Mouse (Mus musculus): ENCODE results near the gene Hmx1.

The Hmx1 gene

GRCm38 (mm10) chr5:35388491-35389111, at the start of gene Hmx1:
TSS of gene Hmx1 (plus strand) at chr5:35389108.
- ChIA-PET CTCF (interaction anchor here in 3 of 4 experiments (0.5 to 1.8 kb wide), 7 partner anchors 9 to 122 kb away, joined by 3 to 7 read pairs (median 3); no protein-coding TSS in a partner anchor), POLR2A (no interaction called here)

- ChIA-PET CTCF (no interaction called here), POLR2A (no interaction called here)
These were observed 43.8 kb upstream of the Hmx1 start for GRCm38 (mm10) chr5:35345084-35345483.

- ChIA-PET CTCF (interaction anchor here (0.5 to 4.8 kb wide), 56 partner anchors 9 to 473 kb away, joined by 3 to 55 read pairs (median 3); partner anchors contain the start of genes Dok7 (in 1 of the 4) and Rgs12 (in 1 of the 4)), POLR2A (interaction anchor here in 2 of 4 experiments (0.9 to 1.6 kb wide), 3 partner anchors 12 to 171 kb away, joined by 3 to 6 read pairs (median 4); no protein-coding TSS in a partner anchor)
These were observed 40.1 kb upstream of the Hmx1 start for GRCm38 (mm10) chr5:35348794-35349193.

- ChIA-PET POLR2A (interaction anchor here in 2 of 4 experiments (0.6 to 0.8 kb wide), 2 partner anchors 10 to 214 kb away, joined by 3 read pairs; no protein-coding TSS in a partner anchor), CTCF (interaction anchor here in 3 of 4 experiments (0.6 to 3.1 kb wide), 7 partner anchors 9 to 181 kb away, joined by 3 to 10 read pairs (median 4); no protein-coding TSS in a partner anchor)
These were observed 31.1 kb upstream of the Hmx1 start for GRCm38 (mm10) chr5:35357544-35358440.

GRCm38 (mm10) chr5:35361570-35362284, 27.2 kb upstream of the Hmx1 start:
- ChIA-PET CTCF (interaction anchor here (0.5 to 2.8 kb wide), 181 partner anchors 9 to 1988 kb away, joined by 3 to 72 read pairs (median 4); partner anchors contain the start of genes Hmx1 (in 3 of the 4), Ablim2 (in 2 of the 4), Cpz (in 2 of the 4) and Adra2c (in 1 of the 4)), POLR2A (interaction anchor here (0.7 to 1.4 kb wide), 8 partner anchors 13 to 547 kb away, joined by 3 to 6 read pairs (median 3); partner anchors contain the start of gene Cpz (in 1 of the 4))

- ChIA-PET POLR2A (no interaction called here), CTCF (interaction anchor here in 2 of 4 experiments (0.6 kb wide), 2 partner anchors 277 to 1662 kb away, joined by 4 to 6 read pairs; no protein-coding TSS in a partner anchor)
These were observed 22.5 kb upstream of the Hmx1 start for GRCm38 (mm10) chr5:35366241-35367032.

- CTCF ChIA-PET: interaction anchor here in 2 of 4 experiments (1.3 to 1.8 kb wide), 2 partner anchors 10 to 20 kb away, joined by 4 read pairs; no protein-coding TSS in a partner anchor
- POLR2A ChIA-PET: interaction anchor here in 1 of 4 experiments (0.6 kb wide), 1 partner anchor 139 kb away, joined by 4 read pairs; no protein-coding TSS in a partner anchor
These were observed 20.0 kb upstream of the Hmx1 start for GRCm38 (mm10) chr5:35368916-35369315.

- ChIA-PET CTCF (interaction anchor here (0.6 to 3.9 kb wide), 19 partner anchors 9 to 246 kb away, joined by 3 to 31 read pairs (median 3); partner anchors contain the start of gene Cpz (in 1 of the 4)), POLR2A (no interaction called here)
These were observed 9.8 kb upstream of the Hmx1 start for GRCm38 (mm10) chr5:35379066-35379465.

GRCm38 (mm10) chr5:35379815-35380214, 9.1 kb upstream of the Hmx1 start:
- ChIA-PET CTCF (interaction anchor here in 3 of 4 experiments (1.0 to 3.9 kb wide), 7 partner anchors 8 to 131 kb away, joined by 3 to 31 read pairs (median 7); no protein-coding TSS in a partner anchor), POLR2A (interaction anchor here in 1 of 4 experiments (0.6 kb wide), 1 partner anchor 96 kb away, joined by 3 read pairs; no protein-coding TSS in a partner anchor)

GRCm38 (mm10) chr5:35387834-35388490, 946 bp upstream of the Hmx1 start:
- CTCF ChIA-PET: interaction anchor here in 2 of 4 experiments (0.6 to 1.3 kb wide), 5 partner anchors 9 to 51 kb away, joined by 3 to 5 read pairs (median 3); no protein-coding TSS in a partner anchor
- POLR2A ChIA-PET: no interaction called here

- CTCF ChIA-PET: interaction anchor here in 3 of 4 experiments (0.5 to 1.8 kb wide), 7 partner anchors 9 to 145 kb away, joined by 3 to 7 read pairs (median 3); no protein-coding TSS in a partner anchor
- POLR2A ChIA-PET: interaction anchor here in 2 of 4 experiments (0.7 to 1.0 kb wide), 4 partner anchors 9 to 11 kb away, joined by 3 to 4 read pairs (median 3); no protein-coding TSS in a partner anchor
These were observed 533 bp downstream of the Hmx1 start for GRCm38 (mm10) chr5:35389441-35389840.

- ChIA-PET POLR2A (interaction anchor here in 2 of 4 experiments (0.7 to 1.0 kb wide), 4 partner anchors 8 to 10 kb away, joined by 3 to 4 read pairs (median 3); no protein-coding TSS in a partner anchor), CTCF (interaction anchor here in 3 of 4 experiments (0.5 to 1.8 kb wide), 6 partner anchors 9 to 145 kb away, joined by 3 to 7 read pairs (median 3); no protein-coding TSS in a partner anchor)
These were observed 1.0 kb downstream of the Hmx1 start for GRCm38 (mm10) chr5:35389915-35390314.

- CTCF ChIA-PET: no interaction called here
- POLR2A ChIA-PET: interaction anchor here in 1 of 4 experiments (0.5 kb wide), 1 partner anchor 203 kb away, joined by 3 read pairs; no protein-coding TSS in a partner anchor
These were observed 2.1 kb downstream of the Hmx1 start for GRCm38 (mm10) chr5:35390848-35391655.

GRCm38 (mm10) chr5:35391656-35392333, 2.9 kb downstream of the Hmx1 start:
- ChIA-PET CTCF (no interaction called here), POLR2A (interaction anchor here in 1 of 4 experiments (0.8 to 1.2 kb wide), 2 partner anchors 9 to 11 kb away, joined by 3 read pairs; no protein-coding TSS in a partner anchor)

GRCm38 (mm10) chr5:35392334-35392695, 3.4 kb downstream of the Hmx1 start:
- POLR2A ChIA-PET: interaction anchor here in 1 of 4 experiments (0.8 to 1.2 kb wide), 2 partner anchors 8 to 12 kb away, joined by 3 read pairs; no protein-coding TSS in a partner anchor

More at GRCm38 (mm10) chr5:35392334-35392695, 3.4 kb downstream of the Hmx1 start:
- CTCF ChIA-PET: no interaction called here
